Mouse (Mus musculus) limb, embryonic 11.5 days (tissue): ENCODE results near the gene Nudt21. TPM values are rescaled to one million over a fixed set of nuclear protein-coding genes. Genes with fewer than 3 reads are reported as not detected.

Source experiments
- ATAC-seq: fragments of 200-750 bp; cut with Nextera tagmentation; 2 replicates; pipeline ENCODE4 v1.8.0; 2017; ENCODE audit warnings: low read depth; ENCODE audit not compliant: insufficient number of reproducible peaks, low FRiP score, low TSS enrichment
- DNase-seq: peaks from one replicate; pipeline ENCODE4 v3.0.0-alpha.2; 2015; ENCODE audit warnings: low spot score
- H3K27ac ChIP-seq: fragments of 300-500 bp; sonication (generic); replicated peaks from 2 replicates; pipeline ENCODE4 v1.5.1; 2014; ENCODE audit warnings: low read depth, mild to moderate bottlenecking, low read length
- H3K27me3 ChIP-seq: fragments of 300-500 bp; sonication (generic); 2 replicates; pipeline ENCODE4 v1.6.1; 2014; ENCODE audit warnings: mild to moderate bottlenecking, low read length, mixed read lengths; ENCODE audit not compliant: control insufficient read depth, insufficient read depth
- H3K36me3 ChIP-seq: fragments of 300-500 bp; sonication (generic); 2 replicates; pipeline ENCODE4 v1.6.1; 2014; ENCODE audit warnings: mild to moderate bottlenecking, low read length, moderate library complexity, mixed read lengths; ENCODE audit not compliant: control insufficient read depth, insufficient read depth
- H3K4me1 ChIP-seq: fragments of 300-500 bp; sonication (generic); 2 replicates; pipeline ENCODE4 v1.6.1; 2014; ENCODE audit warnings: low read length, mixed read lengths; ENCODE audit not compliant: control insufficient read depth, insufficient read depth
- H3K4me2 ChIP-seq: fragments of 300-500 bp; sonication (generic); 2 replicates; pipeline ENCODE4 v1.6.1; 2014; ENCODE audit warnings: low read depth, mild to moderate bottlenecking, moderate library complexity; ENCODE audit not compliant: severe bottlenecking
- H3K4me3 ChIP-seq: fragments of 300-500 bp; sonication (generic); 2 replicates; pipeline ENCODE4 v1.5.1; 2014; ENCODE audit warnings: low read depth, low read length
- H3K9ac ChIP-seq: fragments of 300-500 bp; sonication (generic); 2 replicates; pipeline ENCODE4 v1.6.1; 2014; ENCODE audit warnings: mild to moderate bottlenecking, low read length
- H3K9me3 ChIP-seq: fragments of 300-500 bp; sonication (generic); 2 replicates; pipeline ENCODE4 v1.6.1; 2016; ENCODE audit warnings: low read length; ENCODE audit not compliant: control insufficient read depth
- WGBS: fragments of 180-500 bp; shearing (Covaris S2); extraction: QIAGEN DNeasy Blood & Tissue Kit; methylation state at CpG from one replicate; pipeline ENCODE4 v1.1.7; 2014; 5-methylcytosine and 5-hydroxymethylcytosine counted together
- polyA plus RNA-seq: library from polyadenylated mRNA; unstranded; fragments of >200 nt; fragmentation: Nextera tagmentation; extraction: Ambion mirVana; gene quantifications from 2 replicates; pipeline ENCODE4 v1.2.1, GENCODE M21; 2014

The Nudt21 gene
- polyA plus RNA-seq, 1 experiment from 2014 or later = 154 TPM

GRCm38 (mm10) chr8:93971451-93971850 lies 65.4 kb downstream of the Nudt21 start:
- no peak for DNase-seq
- Histone ChIP-seq H3K27me3 (no peaks in the 10 kb centered on the region), H3K27ac (no peak overlapping the region), H3K36me3 (peaks cover 23% of the 10 kb centered on the region), H3K4me2 (no peak overlapping the region), H3K4me1 (no peaks in the 10 kb centered on the region; the same call in 1 of the 2 replicates), H3K4me3 (no peak overlapping the region), H3K9me3 (no peaks in the 10 kb centered on the region), H3K9ac (no peak overlapping the region)
- WGBS = 89% methylated on average over 10 of the region's 10 CpGs
- no peak for ATAC-seq

GRCm38 (mm10) chr8:93969626-93970340 lies 67.0 kb downstream of the Nudt21 start:
- Histone ChIP-seq H3K27me3 (no peaks in the 10 kb centered on the region), H3K27ac (no peak overlapping the region), H3K9ac (no peak overlapping the region), H3K4me2 (no peak overlapping the region), H3K36me3 (peaks cover 15% of the 10 kb centered on the region), H3K4me1 (no peaks in the 10 kb centered on the region; the same call in 1 of the 2 replicates), H3K9me3 (no peaks in the 10 kb centered on the region), H3K4me3 (no peak overlapping the region)
- 69% methylated on average over 7 of the region's 7 CpGs for WGBS
- ATAC-seq (no peak), DNase-seq (no peak)

GRCm38 (mm10) chr8:93968293-93968692 lies 68.5 kb downstream of the Nudt21 start:
- ATAC-seq = peak; percentile 60; the same call in 1 of the 2 replicates
- Histone ChIP-seq H3K9ac (no peak overlapping the region), H3K27ac (no peak overlapping the region), H3K9me3 (no peaks in the 10 kb centered on the region), H3K4me3 (no peak overlapping the region), H3K4me1 (no peaks in the 10 kb centered on the region; the same call in 1 of the 2 replicates), H3K36me3 (peaks cover 7% of the 10 kb centered on the region), H3K27me3 (no peaks in the 10 kb centered on the region), H3K4me2 (no peak overlapping the region)
- no peak for DNase-seq
- WGBS = 65% methylated on average over 6 of the region's 6 CpGs

Other genes with a start within 250 kb of the Nudt21 start
- 1.1 and 2.2 TPM in 2 replicates for gene Gnao1, start 227.1 kb downstream of the Nudt21 start, polyA plus RNA-seq
- 37.3 and 44.9 TPM in 2 replicates for gene Amfr, start 24.2 kb downstream of the Nudt21 start, polyA plus RNA-seq
- gene Ogfod1, start 167 bp upstream of the Nudt21 start, polyA plus RNA-seq = 14.4 and 14.6 TPM in 2 replicates
- gene Bbs2, start 61.9 kb upstream of the Nudt21 start, polyA plus RNA-seq = 16.2 and 17.2 TPM in 2 replicates
- gene Mt4, start 100.2 kb upstream of the Nudt21 start, polyA plus RNA-seq = not detected in 2 replicates
- 0.61 TPM in 1 of 2 replicates, not detected in the other for gene Mt3, start 115.6 kb upstream of the Nudt21 start, polyA plus RNA-seq
- 21.7 and 23.2 TPM in 2 replicates for gene Mt2, start 135.6 kb upstream of the Nudt21 start, polyA plus RNA-seq
- gene Mt1, start 142.1 kb upstream of the Nudt21 start, polyA plus RNA-seq = 81.4 and 82.2 TPM in 2 replicates
- 128 and 135 TPM in 2 replicates for gene Nup93, start 177.5 kb upstream of the Nudt21 start, polyA plus RNA-seq